In the genomic region with DNA sequence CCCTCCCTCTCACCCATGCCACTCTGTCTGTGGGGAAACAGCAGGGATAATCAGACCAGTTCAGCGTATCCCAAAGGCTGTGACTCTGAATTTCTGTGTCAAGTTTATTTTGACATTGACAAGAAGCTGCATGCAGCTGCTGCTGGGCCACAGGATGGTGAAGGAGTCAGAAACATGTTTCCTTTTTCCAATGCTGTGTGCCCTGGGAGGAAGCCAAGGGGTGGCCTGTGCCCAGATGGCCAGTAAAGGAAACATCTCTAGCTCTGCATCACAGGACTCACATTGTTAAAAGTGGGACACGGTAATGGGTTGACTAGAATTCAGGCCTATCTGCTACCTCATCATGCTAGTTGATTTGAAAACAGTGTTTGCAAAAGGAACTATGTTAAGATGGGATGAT, we compare ENCODE assay signal across 21 mouse cellular contexts.
A peak's percentile ranks its signal among the peaks of the same experiment; 100 is the strongest.
DNase-seq lines count a peak whose midpoint lies in the region; ATAC-seq and TF ChIP-seq lines count a peak whose summit lies in the region.
"Had no signal": no experiment of that assay in that cellular context is flagged by ENCODE, and none has a peak within 500 bp of the region (broad histone marks: within the 10 kb centered on the region; RNA-seq: fewer than 3 reads in every experiment).

No protein-coding gene starts in this region.

- no peaks in the 10 kb centered on the region for H3K9me3 ChIP-seq in hindbrain, embryonic 11.5 days (ENCODE audit: control insufficient read depth, low read length)
- H3K9me3 ChIP-seq: embryonic facial prominence, embryonic 10.5 days; forebrain, embryonic 13.5 days; heart, embryonic 15.5 days; hindbrain, embryonic 10.5 days; hindbrain, embryonic 15.5 days had no signal

- no peak for TF ChIP-seq POLR2A in lung, adult 2 months (IDR thresholded peaks at IDR 0.05; ENCODE audit: borderline replicate concordance, extremely low read depth, low read depth, low read length)

- 66% methylated on average over 2 of the region's 2 CpGs for WGBS in lung, adult 2 months
- WGBS in hindbrain, embryonic 11.5 days = 87% methylated on average over 2 of the region's 2 CpGs

- no peaks in the 10 kb centered on the region for H3K27me3 ChIP-seq in hindbrain, embryonic 11.5 days (ENCODE audit: control insufficient read depth, insufficient read depth, low read length)
- H3K27me3 ChIP-seq: forebrain, embryonic 13.5 days; heart, embryonic 15.5 days; hindbrain, embryonic 15.5 days had no signal

- intact Hi-C loops in gastrocnemius, postnatal 36 days (cut with DNase I) = no loop called here

- no peak overlapping the region for H3K4me3 ChIP-seq in lung, adult 2 months (replicated peaks; ENCODE audit: extremely low read depth, low read depth, low read length)
- H3K4me3 ChIP-seq in hindbrain, embryonic 11.5 days (ENCODE audit: low read depth, low read length) = no peak overlapping the region
- H3K4me3 ChIP-seq: embryonic facial prominence, embryonic 10.5 days; forebrain, embryonic 13.5 days; heart, adult 2 months; heart, embryonic 15.5 days; hindbrain, embryonic 10.5 days; hindbrain, embryonic 15.5 days had no signal

- no peak overlapping the region for H3K27ac ChIP-seq in hindbrain, embryonic 11.5 days (ENCODE audit: low read depth, low read length)
- H3K27ac ChIP-seq: embryonic facial prominence, embryonic 10.5 days; forebrain, embryonic 13.5 days; heart, adult 2 months; heart, embryonic 15.5 days; hindbrain, embryonic 10.5 days; hindbrain, embryonic 15.5 days had no signal

- H3K4me2 ChIP-seq in hindbrain, embryonic 11.5 days (replicated peaks; ENCODE audit: low read depth, low read length) = no peak overlapping the region
- H3K4me2 ChIP-seq: forebrain, embryonic 13.5 days; heart, embryonic 11.5 days; heart, embryonic 15.5 days; hindbrain, embryonic 15.5 days had no signal

- no peak for ATAC-seq in hindbrain, embryonic 11.5 days (ENCODE audit: low FRiP score)
- ATAC-seq: forebrain, embryonic 13.5 days; intestine, postnatal 0 days had no signal

- H3K9ac ChIP-seq in hindbrain, embryonic 11.5 days (ENCODE audit: low read depth, low read length) = no peak overlapping the region
- H3K9ac ChIP-seq: forebrain, embryonic 13.5 days; heart, embryonic 15.5 days; hindbrain, embryonic 15.5 days had no signal

- peak; percentile 13 for DNase-seq in lung, postnatal 10 days
- no peak for DNase-seq in lung, adult 2 months
- DNase-seq in cerebellum, adult 18-20 months = peak; percentile 34 to 39
- peak; percentile 21 for DNase-seq in cerebellum, adult 9-11 months
- DNase-seq in cerebellum, postnatal 36 days = peak; percentile 25 to 38
- no peak for DNase-seq in right cerebral cortex, postnatal 36 days (ENCODE audit: low spot score in 2 of 2)
- no peak for DNase-seq in hindbrain, embryonic 11.5 days (ENCODE audit: low spot score)
- DNase-seq in gastrocnemius, postnatal 36 days = no peak
- DNase-seq: adrenal gland, adult 2 months; adrenal gland, postnatal 36 days; gastrocnemius, postnatal 10 days; heart, adult 2 months; heart, postnatal 14 days; kidney, adult 8-10 months had no signal

- no peaks in the 10 kb centered on the region for H3K4me1 ChIP-seq in lung, adult 2 months (ENCODE audit: control insufficient read depth, insufficient read depth, low read length)
- no peaks in the 10 kb centered on the region for H3K4me1 ChIP-seq in hindbrain, embryonic 11.5 days (replicated peaks; ENCODE audit: control insufficient read depth, insufficient read depth, low read length)
- H3K4me1 ChIP-seq: embryonic facial prominence, embryonic 10.5 days; forebrain, embryonic 13.5 days; heart, embryonic 15.5 days; hindbrain, embryonic 10.5 days; hindbrain, embryonic 15.5 days had no signal

- no peak for TF ChIP-seq CTCF in lung, adult 2 months (IDR thresholded peaks at IDR 0.05; ENCODE audit: insufficient read depth, low read length)

- H3K36me3 ChIP-seq in hindbrain, embryonic 11.5 days (ENCODE audit: control insufficient read depth, insufficient read depth, low read length) = no peaks in the 10 kb centered on the region
- H3K36me3 ChIP-seq: embryonic facial prominence, embryonic 10.5 days; heart, embryonic 15.5 days; hindbrain, embryonic 10.5 days; hindbrain, embryonic 15.5 days had no signal

Comparison
In these comparisons a context has a peak if more than half of its experiments do, and no peak if none do; other contexts are left out.
1. DNase-seq: peak in lung, postnatal 10 days (single experiment), cerebellum, adult 18-20 months (2 of 2), cerebellum, adult 9-11 months (single experiment) and cerebellum, postnatal 36 days (2 of 2); none in lung, adult 2 months (single experiment), right cerebral cortex, postnatal 36 days (0 of 2), hindbrain, embryonic 11.5 days (single experiment) and gastrocnemius, postnatal 36 days (0 of 2).